Mouse (Mus musculus): ENCODE measurements around the gene Poln. TPM values are rescaled to one million over a fixed set of nuclear protein-coding genes. Genes with fewer than 3 reads are reported as not detected.

The Poln gene
- polyA plus RNA-seq, 1 experiment, result 0.61 TPM

- 0 out of 2 replicates have a peak, but pooled peaks cover 3% of the 10 kb centered on the region for H3K4me1 ChIP-seq (ENCODE audit: control insufficient read depth, insufficient read depth, low read length)
- peak overlapping the region; percentile 73 for H3K4me3 ChIP-seq (ENCODE audit: insufficient read depth, low read length)
- H3K27ac ChIP-seq (ENCODE audit: insufficient read depth, low read length), result peak overlapping the region; percentile 28; the same call in 1 of the 2 replicates
- TF ChIP-seq CTCF (IDR thresholded peaks at IDR 0.05; ENCODE audit: borderline replicate concordance, insufficient read depth, low read length) (no peak), POLR2A (IDR thresholded peaks at IDR 0.05; ENCODE audit: low read depth, low read length) (no peak)
These were observed 186.5 kb downstream of the Poln start for GRCm38 (mm10) chr5:33982731-33983259.

GRCm38 (mm10) chr5:33976267-33976666 lies 193.0 kb downstream of the Poln start:
- TF ChIP-seq CTCF (IDR thresholded peaks at IDR 0.05; ENCODE audit: borderline replicate concordance, insufficient read depth, low read length) (no peak), POLR2A (IDR thresholded peaks at IDR 0.05; ENCODE audit: low read depth, low read length) (no peak)
- H3K4me3 ChIP-seq (ENCODE audit: insufficient read depth, low read length), result no peak overlapping the region
- no peak overlapping the region for H3K27ac ChIP-seq (ENCODE audit: insufficient read depth, low read length)
- H3K4me1 ChIP-seq (ENCODE audit: control insufficient read depth, insufficient read depth, low read length), result no peaks in the 10 kb centered on the region

GRCm38 (mm10) chr5:33974736-33975135 lies 194.5 kb downstream of the Poln start:
- H3K27ac ChIP-seq (ENCODE audit: insufficient read depth, low read length), result no peak overlapping the region
- TF ChIP-seq CTCF (IDR thresholded peaks at IDR 0.05; ENCODE audit: borderline replicate concordance, insufficient read depth, low read length), result no peak
- no peak for TF ChIP-seq POLR2A (IDR thresholded peaks at IDR 0.05; ENCODE audit: low read depth, low read length)
- H3K4me1 ChIP-seq (ENCODE audit: control insufficient read depth, insufficient read depth, low read length), result no peaks in the 10 kb centered on the region
- no peak overlapping the region for H3K4me3 ChIP-seq (ENCODE audit: insufficient read depth, low read length)

GRCm38 (mm10) chr5:33959382-33959781 lies 209.9 kb downstream of the Poln start:
- Histone ChIP-seq H3K27ac (ENCODE audit: insufficient read depth, low read length) (no peak overlapping the region), H3K4me1 (ENCODE audit: control insufficient read depth, insufficient read depth, low read length) (peaks cover 8% of the 10 kb centered on the region; the same call in 1 of the 2 replicates), H3K4me3 (ENCODE audit: insufficient read depth, low read length) (no peak overlapping the region)
- TF ChIP-seq POLR2A (IDR thresholded peaks at IDR 0.05; ENCODE audit: low read depth, low read length) (no peak), CTCF (IDR thresholded peaks at IDR 0.05; ENCODE audit: borderline replicate concordance, insufficient read depth, low read length) (no peak)

Other genes with a start within 250 kb of the Poln start
- gene Nelfa, start 233.0 kb downstream of the Poln start, polyA plus RNA-seq (2011; ENCODE audit: insufficient read length, low read depth, missing spikeins), result 19.2 and 22.0 TPM in 2 replicates
- 9.6 and 15.7 TPM in 2 replicates for gene Gm1673, start 186.0 kb downstream of the Poln start, polyA plus RNA-seq (2011; ENCODE audit: insufficient read length, low read depth, missing spikeins)
- 0.12 and 0.32 TPM in 2 replicates for gene Nat8l, start 173.5 kb downstream of the Poln start, polyA plus RNA-seq (2011; ENCODE audit: insufficient read length, low read depth, missing spikeins)
- gene Haus3, start 79 bp upstream of the Poln start, polyA plus RNA-seq (2011; ENCODE audit: insufficient read length, low read depth, missing spikeins), result 19.3 and 31.2 TPM in 2 replicates
- 67.2 and 69.7 TPM in 2 replicates for gene Mxd4, start 18.3 kb upstream of the Poln start, polyA plus RNA-seq (2011; ENCODE audit: insufficient read length, low read depth, missing spikeins)
- 0.62 and 1.0 TPM in 2 replicates for gene Zfyve28, start 119.0 kb upstream of the Poln start, polyA plus RNA-seq (2011; ENCODE audit: insufficient read length, low read depth, missing spikeins)
- gene Cfap99, start 119.2 kb upstream of the Poln start, polyA plus RNA-seq (2011; ENCODE audit: insufficient read length, low read depth, missing spikeins), result not detected in 2 replicates
- 166 and 167 TPM in 2 replicates for gene Rnf4, start 166.8 kb upstream of the Poln start, polyA plus RNA-seq (2011; ENCODE audit: insufficient read length, low read depth, missing spikeins)
- gene Fam193a, start 200.5 kb upstream of the Poln start, polyA plus RNA-seq (2011; ENCODE audit: insufficient read length, low read depth, missing spikeins), result 32.9 and 39.7 TPM in 2 replicates